9 mouse cellular contexts compared by ENCODE assay signal in genomic region chr10:5161394-5161872, GRCm38 (mm10).
DNase-seq lines count a peak whose midpoint lies in the region; ATAC-seq and TF ChIP-seq lines count a peak whose summit lies in the region.
"Had no signal": no experiment of that assay in that cellular context is flagged by ENCODE, and none has a peak within 500 bp of the region (broad histone marks: within the 10 kb centered on the region; RNA-seq: fewer than 3 reads in every experiment).

No protein-coding gene starts in this region.

- peaks cover 0 to 14% of the 10 kb centered on the region in 2 experiments for H3K36me3 ChIP-seq in CH12.LX (replicated peaks in 1 of 2; ENCODE audit: control insufficient read depth in 1 of 2, insufficient read depth in 1 of 2, low read length in 1 of 2)
- H3K36me3 ChIP-seq in midbrain, embryonic 14.5 days (ENCODE audit: control insufficient read depth, insufficient read depth, low read length) = no peaks in the 10 kb centered on the region

- intact Hi-C loops in heart, postnatal 25 days (cut with DNase I) = loop anchor here (5.0 to 10.0 kb wide), 3 partner anchors 484 to 757 kb away; no protein-coding TSS in a partner anchor
- intact Hi-C loops in heart, postnatal 10 days (cut with DNase I) = loop anchor here (2.0 to 10.0 kb wide), 3 partner anchors 489 to 757 kb away; no protein-coding TSS in a partner anchor

- peak; percentile 92 for TF ChIP-seq RAD21 in CH12.LX (IDR thresholded peaks at IDR 0.05; ENCODE audit: low read depth, low read length)

- TF ChIP-seq POLR2A in CH12.LX (IDR thresholded peaks at IDR 0.05; ENCODE audit: low read depth, low read length) = no peak

- H3K27me3 ChIP-seq in CH12.LX (replicated peaks) = no peaks in the 10 kb centered on the region
- no peaks in the 10 kb centered on the region for H3K27me3 ChIP-seq in midbrain, embryonic 14.5 days (ENCODE audit: control insufficient read depth, insufficient read depth, low read length)
- H3K27me3 ChIP-seq: stomach, embryonic 15.5 days had no signal

- H3K9me3 ChIP-seq in CH12.LX (replicated peaks; ENCODE audit: low read length) = no peaks in the 10 kb centered on the region
- no peaks in the 10 kb centered on the region for H3K9me3 ChIP-seq in midbrain, embryonic 14.5 days (ENCODE audit: control insufficient read depth, low read length)
- H3K9me3 ChIP-seq: stomach, embryonic 15.5 days had no signal

- peak; percentile 52 to 79 for TF ChIP-seq CTCF in CH12.LX (conservative IDR thresholded peaks at IDR 0.05 in 1 of 2, IDR thresholded peaks at IDR 0.05 in 1 of 2; ENCODE audit: low read depth in 2 of 2, low read length in 2 of 2)
- peak; percentile 87 for TF ChIP-seq CTCF in layer of hippocampus, adult 2 months (conservative IDR thresholded peaks at IDR 0.05)

- no peaks in the 10 kb centered on the region for H3K79me2 ChIP-seq in CH12.LX (replicated peaks; ENCODE audit: control insufficient read depth, extremely low read depth, insufficient read depth, poor library complexity, severe bottlenecking)

- 59% methylated on average over 12 of the region's 12 CpGs for WGBS in midbrain, embryonic 14.5 days

- no peak for TF ChIP-seq EP300 in CH12.LX (IDR thresholded peaks at IDR 0.05; ENCODE audit: low read length)

- no peak overlapping the region for H3K9ac ChIP-seq in CH12.LX (ENCODE audit: insufficient read depth, low read depth)
- no peak overlapping the region for H3K9ac ChIP-seq in midbrain, embryonic 14.5 days (replicated peaks; ENCODE audit: low read length)
- H3K9ac ChIP-seq: stomach, embryonic 15.5 days had no signal

- no peak overlapping the region for H3K27ac ChIP-seq in CH12.LX (ENCODE audit: insufficient read depth, low read depth)
- no peak overlapping the region for H3K27ac ChIP-seq in layer of hippocampus, adult 2 months
- H3K27ac ChIP-seq in midbrain, embryonic 14.5 days (replicated peaks; ENCODE audit: low read depth, low read length) = no peak overlapping the region
- H3K27ac ChIP-seq: stomach, embryonic 15.5 days had no signal

- peak; percentile 78 for DNase-seq in heart, adult 11 months
- DNase-seq in heart, postnatal 25 days (ENCODE audit: low spot score) = no peak
- DNase-seq in CH12.LX (ENCODE audit: extremely low read depth) = peak; percentile 64
- peak; percentile 66 for DNase-seq in c-Kit-positive CD71-negative TER-119-negative erythroid progenitor cells, embryonic 14.5 days (ENCODE audit: low read depth)
- peak; percentile 57 to 82 for DNase-seq in heart, postnatal 10 days
- peak; percentile 25 to 61 for DNase-seq in layer of hippocampus, adult 2 months (ENCODE audit: low spot score in 2 of 2)
- peak; percentile 86 for DNase-seq in midbrain, embryonic 14.5 days
- peak; percentile 21 for DNase-seq in testis, postnatal 14 days (ENCODE audit: low spot score)

- no peak for ATAC-seq in midbrain, embryonic 14.5 days (ENCODE audit: low FRiP score, low TSS enrichment)

- no peak overlapping the region for H3K4me3 ChIP-seq in CH12.LX (replicated peaks in 1 of 3; ENCODE audit: low read depth in 2 of 3, low read length in 2 of 3, poor library complexity in 1 of 3)
- no peak overlapping the region for H3K4me3 ChIP-seq in layer of hippocampus, adult 2 months
- H3K4me3 ChIP-seq in midbrain, embryonic 14.5 days (replicated peaks; ENCODE audit: low read depth, low read length) = no peak overlapping the region
- H3K4me3 ChIP-seq: stomach, embryonic 15.5 days had no signal

- no peak overlapping the region for H3K4me2 ChIP-seq in CH12.LX (ENCODE audit: insufficient read depth, low read depth, poor library complexity, severe bottlenecking)
- no peak overlapping the region for H3K4me2 ChIP-seq in midbrain, embryonic 14.5 days (ENCODE audit: low read length)
- H3K4me2 ChIP-seq: stomach, embryonic 15.5 days had no signal

- in situ Hi-C loops in CH12.LX (cut with MboI; ENCODE audit: low pct_ligation_motif_present, low pct_unique_long_range_greater_than_20kb, low sequenced_read_pairs) = loop anchor here (25.0 kb wide), 2 partner anchors 549 to 749 kb away; partner anchors contain the start of gene Esr1

- dilution Hi-C loops in CH12.LX (cut with MboI; ENCODE audit: extremely low pct_ligation_motif_present, extremely low pct_unique_long_range_greater_than_20kb, low sequenced_read_pairs) = no loop called here

- H3K4me1 ChIP-seq in CH12.LX (ENCODE audit: control insufficient read depth in 1 of 2, insufficient read depth in 2 of 2) = peaks cover 0 to 8% of the 10 kb centered on the region in 2 experiments; a peak in 2 of 4 replicates
- no peaks in the 10 kb centered on the region for H3K4me1 ChIP-seq in midbrain, embryonic 14.5 days (ENCODE audit: control insufficient read depth, insufficient read depth, low read length)
- H3K4me1 ChIP-seq: stomach, embryonic 15.5 days had no signal

TF ChIP-seq in CH12.LX, 34 proteins besides CTCF, POLR2A, EP300 and RAD21:
- TF ChIP-seq MAFK (IDR thresholded peaks at IDR 0.05; ENCODE audit: insufficient replicate concordance, low read length) (no peak), ZC3H11A (IDR thresholded peaks at IDR 0.05; ENCODE audit: low read depth, low read length) (peak; percentile 27; the same call in 1 of the 2 replicates), SMC3 (IDR thresholded peaks at IDR 0.05; ENCODE audit: low read depth, low read length) (peak; percentile 74)
